In genomic region chr5:9161456-9162041, GRCm38 (mm10) we compare ENCODE assay signal across 8 mouse cellular contexts. TPM values are rescaled to one million over a fixed set of nuclear protein-coding genes. Genes with fewer than 3 reads are reported as not detected.
DNase-seq lines count a peak whose midpoint lies in the region; ATAC-seq lines count a peak whose summit lies in the region.

Gene Dmtf1, minus strand, starts transcription at chr5:9161776.

- peak; percentile 94 to 97 for DNase-seq in adrenal gland, adult (ENCODE audit: inconsistent age in 2 of 2, low spot score in 1 of 2)
- DNase-seq in embryo, embryonic 10.5 days (ENCODE audit: low spot score), result peak; percentile 91
- peak; percentile 89 for DNase-seq in gastrocnemius, postnatal 14 days
- peak; percentile 90 to 93 for DNase-seq in left cerebral cortex, postnatal 10 days (ENCODE audit: extremely low spot score in 1 of 2, low spot score in 2 of 2)
- DNase-seq in right cerebral cortex, postnatal 25 days, result peak; percentile 90
- DNase-seq in urinary bladder, postnatal 4 days (ENCODE audit: low spot score in 2 of 2), result peak; percentile 86 to 87

- ATAC-seq in inflammation-experienced regulatory T-cells, adult 6 months, result peak; percentile 89
- ATAC-seq in megakaryocyte-erythroid progenitor cell, adult 5-6 weeks (replicated peaks; ENCODE audit: low FRiP score, low TSS enrichment, poor library complexity, severe bottlenecking), result peak; percentile 95

- intact Hi-C loops in gastrocnemius, postnatal 14 days (cut with DNase I; ENCODE audit: low total_unique reads), result no loop called here
- intact Hi-C loops in left cerebral cortex, postnatal 10 days (cut with DNase I), result loop anchor here (5.0 kb wide), 1 partner anchor 106 kb away; the partner anchor contains the start of gene 9330182L06Rik

RNA-seq across cellular contexts. Expression of gene Dmtf1, which starts in this region (rescaled TPM):
- total RNA-seq in gastrocnemius, postnatal 14 days (2021), result 10 to 100 TPM in 1 of 2 experiments, 1 to 10 TPM in 1; 7.8 to 10.2 TPM
- polyA plus RNA-seq in inflammation-experienced regulatory T-cells, adult 6 months (2017; shearing (Covaris generic)), result 100 to 1,000 TPM in 2 of 3 experiments, 10 to 100 TPM in 1; 75.8 to 116 (median 104) TPM
- total RNA-seq in left cerebral cortex, postnatal 10 days (2021), result 10 to 100 TPM; 46.7 to 48.0 TPM
- 31.1 and 34.8 TPM in 2 replicates for total RNA-seq in megakaryocyte-erythroid progenitor cell, adult 5-6 weeks (2014; fragmentation: Nextera tagmentation)
- 32.1 and 50.1 TPM in 2 replicates for total RNA-seq in megakaryocyte-erythroid progenitor cell, adult 5-6 weeks (2017)

Comparison
In these comparisons a context has a peak if more than half of its experiments do, and no peak if none do; other contexts are left out.
1. Peak in every context shown above with its lines: DNase-seq and ATAC-seq.